Mouse (Mus musculus): Measurements from ENCODE around the gene Commd7. TPM values are rescaled to one million over a fixed set of nuclear protein-coding genes. Genes with fewer than 3 reads are reported as not detected.
A peak's percentile ranks its signal among the peaks of the same experiment; 100 is the strongest.

The Commd7 gene
- polyA plus RNA-seq, 1 experiment: 22.0 TPM

- H3K27me3 ChIP-seq (ENCODE audit: control insufficient read depth, insufficient read depth, low read length): no peaks in the 10 kb centered on the region
- TF ChIP-seq CTCF (IDR thresholded peaks at IDR 0.05; ENCODE audit: borderline replicate concordance, control insufficient read depth, extremely low read depth, insufficient read depth, low read length, poor library complexity) (no peak), POLR2A (IDR thresholded peaks at IDR 0.05; ENCODE audit: control insufficient read depth, extremely low read depth, insufficient read depth, low read length, poor library complexity) (no peak)
- H3K36me3 ChIP-seq (ENCODE audit: control insufficient read depth, insufficient read depth, low read length): no peaks in the 10 kb centered on the region
- DNase-seq: peak; percentile 38
- H3K4me3 ChIP-seq (ENCODE audit: control insufficient read depth, insufficient read depth, low read length): peak overlapping the region; percentile 57
- peaks cover 19% of the 10 kb centered on the region for H3K4me1 ChIP-seq (replicated peaks; ENCODE audit: control insufficient read depth, insufficient read depth, low read length)
- 3% methylated on average over 28 of the region's 28 CpGs for WGBS
- H3K27ac ChIP-seq (ENCODE audit: control insufficient read depth, insufficient read depth, low read length): no peak overlapping the region
Observed at GRCm38 (mm10) chr2:153650014-153650687, 17.6 kb upstream of the Commd7 start.

GRCm38 (mm10) chr2:153649298-153650013 lies 16.9 kb upstream of the Commd7 start, which contains the start of gene Dnmt3b:
Gene Dnmt3b (plus strand): TSS chr2:153649450.
- TF ChIP-seq CTCF (IDR thresholded peaks at IDR 0.05; ENCODE audit: borderline replicate concordance, control insufficient read depth, extremely low read depth, insufficient read depth, low read length, poor library complexity) (peak; percentile 68; the same call in 1 of the 2 replicates), POLR2A (IDR thresholded peaks at IDR 0.05; ENCODE audit: control insufficient read depth, extremely low read depth, insufficient read depth, low read length, poor library complexity) (no peak)
- Histone ChIP-seq H3K4me1 (replicated peaks; ENCODE audit: control insufficient read depth, insufficient read depth, low read length) (peaks cover 19% of the 10 kb centered on the region), H3K36me3 (ENCODE audit: control insufficient read depth, insufficient read depth, low read length) (no peaks in the 10 kb centered on the region), H3K27ac (ENCODE audit: control insufficient read depth, insufficient read depth, low read length) (no peak within 1 kb of the TSS), H3K4me3 (ENCODE audit: control insufficient read depth, insufficient read depth, low read length) (peak within 1 kb of the TSS; percentile 57), H3K27me3 (ENCODE audit: control insufficient read depth, insufficient read depth, low read length) (no peaks in the 10 kb centered on the region)
- DNase-seq: peak; percentile 41
- WGBS: under 1% methylated on average over 89 of the region's 93 CpGs

- TF ChIP-seq CTCF (IDR thresholded peaks at IDR 0.05; ENCODE audit: borderline replicate concordance, control insufficient read depth, extremely low read depth, insufficient read depth, low read length, poor library complexity): no peak
- no peak for TF ChIP-seq POLR2A (IDR thresholded peaks at IDR 0.05; ENCODE audit: control insufficient read depth, extremely low read depth, insufficient read depth, low read length, poor library complexity)
- 40% methylated on average over 14 of the region's 14 CpGs for WGBS
- H3K27ac ChIP-seq (ENCODE audit: control insufficient read depth, insufficient read depth, low read length): no peak overlapping the region
- H3K27me3 ChIP-seq (ENCODE audit: control insufficient read depth, insufficient read depth, low read length): no peaks in the 10 kb centered on the region
- peak; percentile 6 for DNase-seq
- peak overlapping the region; percentile 57 for H3K4me3 ChIP-seq (ENCODE audit: control insufficient read depth, insufficient read depth, low read length)
- H3K4me1 ChIP-seq (replicated peaks; ENCODE audit: control insufficient read depth, insufficient read depth, low read length): peaks cover 19% of the 10 kb centered on the region
- no peaks in the 10 kb centered on the region for H3K36me3 ChIP-seq (ENCODE audit: control insufficient read depth, insufficient read depth, low read length)
Observed at GRCm38 (mm10) chr2:153648773-153649297, 16.3 kb upstream of the Commd7 start.

GRCm38 (mm10) chr2:153642999-153643398 lies 10.4 kb upstream of the Commd7 start:
- H3K36me3 ChIP-seq (ENCODE audit: control insufficient read depth, insufficient read depth, low read length): no peaks in the 10 kb centered on the region
- no peaks in the 10 kb centered on the region for H3K27me3 ChIP-seq (ENCODE audit: control insufficient read depth, insufficient read depth, low read length)
- DNase-seq: no peak
- WGBS: 92% methylated on average over 6 of the region's 6 CpGs
- TF ChIP-seq CTCF (IDR thresholded peaks at IDR 0.05; ENCODE audit: borderline replicate concordance, control insufficient read depth, extremely low read depth, insufficient read depth, low read length, poor library complexity) (no peak), POLR2A (IDR thresholded peaks at IDR 0.05; ENCODE audit: control insufficient read depth, extremely low read depth, insufficient read depth, low read length, poor library complexity) (no peak)
- no peak overlapping the region for H3K27ac ChIP-seq (ENCODE audit: control insufficient read depth, insufficient read depth, low read length)
- H3K4me3 ChIP-seq (ENCODE audit: control insufficient read depth, insufficient read depth, low read length): no peak overlapping the region
- H3K4me1 ChIP-seq (replicated peaks; ENCODE audit: control insufficient read depth, insufficient read depth, low read length): peaks cover 7% of the 10 kb centered on the region

GRCm38 (mm10) chr2:153642496-153642895 lies 9.9 kb upstream of the Commd7 start:
- H3K4me1 ChIP-seq (replicated peaks; ENCODE audit: control insufficient read depth, insufficient read depth, low read length): peaks cover 7% of the 10 kb centered on the region
- whole genome bisulfite sequencing: 73% methylated on average over 3 of the region's 3 CpGs
- TF ChIP-seq POLR2A (IDR thresholded peaks at IDR 0.05; ENCODE audit: control insufficient read depth, extremely low read depth, insufficient read depth, low read length, poor library complexity) (no peak), CTCF (IDR thresholded peaks at IDR 0.05; ENCODE audit: borderline replicate concordance, control insufficient read depth, extremely low read depth, insufficient read depth, low read length, poor library complexity) (no peak)
- H3K27ac ChIP-seq (ENCODE audit: control insufficient read depth, insufficient read depth, low read length): no peak overlapping the region
- no peak for DNase-seq
- H3K36me3 ChIP-seq (ENCODE audit: control insufficient read depth, insufficient read depth, low read length): no peaks in the 10 kb centered on the region
- no peaks in the 10 kb centered on the region for H3K27me3 ChIP-seq (ENCODE audit: control insufficient read depth, insufficient read depth, low read length)
- no peak overlapping the region for H3K4me3 ChIP-seq (ENCODE audit: control insufficient read depth, insufficient read depth, low read length)

GRCm38 (mm10) chr2:153638977-153639680 lies 6.5 kb upstream of the Commd7 start:
- Histone ChIP-seq H3K4me3 (ENCODE audit: control insufficient read depth, insufficient read depth, low read length) (no peak overlapping the region), H3K36me3 (ENCODE audit: control insufficient read depth, insufficient read depth, low read length) (no peaks in the 10 kb centered on the region), H3K27me3 (ENCODE audit: control insufficient read depth, insufficient read depth, low read length) (no peaks in the 10 kb centered on the region), H3K4me1 (replicated peaks; ENCODE audit: control insufficient read depth, insufficient read depth, low read length) (peaks cover 7% of the 10 kb centered on the region), H3K27ac (ENCODE audit: control insufficient read depth, insufficient read depth, low read length) (no peak overlapping the region)
- 2% methylated on average over 15 of the region's 15 CpGs for WGBS
- peak; percentile 5 for DNase-seq
- TF ChIP-seq CTCF (IDR thresholded peaks at IDR 0.05; ENCODE audit: borderline replicate concordance, control insufficient read depth, extremely low read depth, insufficient read depth, low read length, poor library complexity) (no peak), POLR2A (IDR thresholded peaks at IDR 0.05; ENCODE audit: control insufficient read depth, extremely low read depth, insufficient read depth, low read length, poor library complexity) (no peak)
